Mouse (Mus musculus) cortical plate, adult 2 months (tissue): ENCODE data around the gene Snx29.

Source experiments
- CTCF ChIP-seq: fragments of 200-500 bp; IDR thresholded peaks from 2 replicates; pipeline ENCODE4 v1.5.1; 2011; ENCODE audit warnings: mild to moderate bottlenecking, control low read depth, low read length; ENCODE audit not compliant: insufficient read depth; ENCODE audit errors: extremely low read depth
- POLR2A ChIP-seq: fragments of 200-500 bp; IDR thresholded peaks from 2 replicates; pipeline ENCODE4 v1.6.1; 2011; ENCODE audit warnings: mild to moderate bottlenecking, low read length, control low read depth; ENCODE audit not compliant: insufficient read depth; ENCODE audit errors: extremely low read depth

GRCm38 (mm10) chr16:11447905-11448304 lies 125.2 kb downstream of the Snx29 start:
- TF ChIP-seq CTCF, result no peak
- no peak for TF ChIP-seq POLR2A
